Mouse (Mus musculus) CH12.LX (cell line): Measurements from ENCODE around the gene Ccdc169.

Experiments used
- CTCF ChIP-seq, 2 experiments: IDR thresholded peaks in 1 of 2; conservative IDR thresholded peaks in 1 of 2; 2 replicates each; pipeline ENCODE4 v1.5.1; 2011 to 2012; ENCODE audit warnings: low read depth in 2 of 2, low read length in 2 of 2, improper control_type of control experiment in 1 of 2, inconsistent platforms in 1 of 2, mild to moderate bottlenecking in 1 of 2, moderate library complexity in 1 of 2
- MYC ChIP-seq: IDR thresholded peaks from 2 replicates; pipeline ENCODE4 v1.6.1; 2011; ENCODE audit warnings: low read depth, mild to moderate bottlenecking, improper control_type of control experiment, low read length
- NELFE ChIP-seq: IDR thresholded peaks from 2 replicates; pipeline ENCODE4 v1.6.1; 2011; ENCODE audit warnings: low read depth, low read length, improper control_type of control experiment
- POLR2A ChIP-seq: IDR thresholded peaks from 2 replicates; pipeline ENCODE4 v1.6.1; 2011; ENCODE audit warnings: low read depth, mild to moderate bottlenecking, improper control_type of control experiment, low read length
- SMC3 ChIP-seq: IDR thresholded peaks from 2 replicates; pipeline ENCODE4 v1.6.1; 2011; ENCODE audit warnings: low read depth, low read length, improper control_type of control experiment

DNA sequence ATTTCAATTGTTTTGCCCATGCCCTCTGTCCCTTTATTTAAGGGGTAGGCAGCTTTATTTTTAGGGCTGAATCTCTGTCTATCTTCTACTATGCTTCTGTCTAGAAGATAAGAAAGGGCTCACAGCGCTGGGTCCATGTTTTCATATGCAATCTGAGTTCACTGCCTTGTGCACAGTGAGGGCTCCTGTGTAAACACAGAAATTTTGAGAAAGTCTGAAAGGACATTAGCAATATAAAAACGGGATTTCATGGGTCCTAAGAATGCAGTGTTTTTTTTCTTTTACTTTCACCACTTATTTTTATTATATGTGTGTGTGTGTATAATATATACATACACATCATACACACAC lies 40.5 kb upstream of the Ccdc169 start:
- TF ChIP-seq CTCF (conservative IDR thresholded peaks at IDR 0.05 in 1 of 2, IDR thresholded peaks at IDR 0.05 in 1 of 2; ENCODE audit: low read depth in 2 of 2, low read length in 2 of 2) (no peak), POLR2A (no peak), MYC (no peak), SMC3 (no peak), NELFE (no peak)
